Mouse (Mus musculus) neural tube, embryonic 11.5 days (tissue): ENCODE measurements around the gene Accsl. TPM values are rescaled to one million over a fixed set of nuclear protein-coding genes. Genes with fewer than 3 reads are reported as not detected.

ENCODE experiments used
- ATAC-seq: fragments of 200-750 bp; cut with Nextera tagmentation; 2 replicates; pipeline ENCODE4 v1.8.0; 2017; ENCODE audit warnings: moderate number of reproducible peaks, mild to moderate bottlenecking, moderate TSS enrichment, moderate library complexity; ENCODE audit not compliant: insufficient read depth, low FRiP score, low TSS enrichment
- DNase-seq: peaks from one replicate; pipeline ENCODE4 v3.0.0-alpha.2; 2015; ENCODE audit warnings: low spot score
- H3K27ac ChIP-seq: fragments of 300-500 bp; sonication (generic); 2 replicates; pipeline ENCODE4 v1.5.1; 2014; ENCODE audit warnings: low read depth, mild to moderate bottlenecking, low read length
- H3K27me3 ChIP-seq: fragments of 300-500 bp; sonication (generic); 2 replicates; pipeline ENCODE4 v1.6.1; 2014; ENCODE audit warnings: mild to moderate bottlenecking, low read length, mixed read lengths; ENCODE audit not compliant: control insufficient read depth, insufficient read depth
- H3K36me3 ChIP-seq: fragments of 300-500 bp; sonication (generic); 2 replicates; pipeline ENCODE4 v1.6.1; 2014; ENCODE audit warnings: mild to moderate bottlenecking, low read length, moderate library complexity, mixed read lengths; ENCODE audit not compliant: control insufficient read depth, insufficient read depth
- H3K4me1 ChIP-seq: fragments of 300-500 bp; sonication (generic); 2 replicates; pipeline ENCODE4 v1.6.1; 2014; ENCODE audit warnings: low read length, mixed read lengths; ENCODE audit not compliant: control insufficient read depth, insufficient read depth
- H3K4me2 ChIP-seq: fragments of 300-500 bp; sonication (generic); 2 replicates; pipeline ENCODE4 v1.6.1; 2014; ENCODE audit warnings: low read depth, mild to moderate bottlenecking, moderate library complexity
- H3K4me3 ChIP-seq: fragments of 300-500 bp; sonication (generic); 2 replicates; pipeline ENCODE4 v1.5.1; 2014; ENCODE audit warnings: low read depth, low read length
- H3K9ac ChIP-seq: fragments of 300-500 bp; sonication (generic); 2 replicates; pipeline ENCODE4 v1.6.1; 2014; ENCODE audit warnings: mild to moderate bottlenecking, low read length
- H3K9me3 ChIP-seq: fragments of 300-500 bp; sonication (generic); 2 replicates; pipeline ENCODE4 v1.6.1; 2016; ENCODE audit warnings: low read length; ENCODE audit not compliant: control insufficient read depth
- WGBS: fragments of 180-500 bp; shearing (Covaris S2); extraction: QIAGEN DNeasy Blood & Tissue Kit; methylation state at CpG from one replicate; pipeline ENCODE4 v1.1.7; 2014; 5-methylcytosine and 5-hydroxymethylcytosine counted together
- polyA plus RNA-seq: library from polyadenylated mRNA; unstranded; fragments of >200 nt; fragmentation: Nextera tagmentation; extraction: Ambion mirVana; gene quantifications from 2 replicates; pipeline ENCODE4 v1.2.1, GENCODE M21; 2014

Accsl gene
- polyA plus RNA-seq, 1 experiment from 2014 or later: not detected

- Histone ChIP-seq H3K27me3 (no peaks in the 10 kb centered on the region), H3K27ac (no peak overlapping the region), H3K36me3 (no peaks in the 10 kb centered on the region), H3K4me1 (no peaks in the 10 kb centered on the region), H3K4me3 (no peak overlapping the region), H3K9ac (no peak overlapping the region), H3K9me3 (no peaks in the 10 kb centered on the region), H3K4me2 (no peak overlapping the region)
- no peak for ATAC-seq
- no peak for DNase-seq
- WGBS: 94% methylated on average over 9 of the region's 9 CpGs
Measured at GRCm38 (mm10) chr2:93881640-93882367, 12.8 kb upstream of the Accsl start.

- no peak overlapping the region for H3K4me3 ChIP-seq
- DNase-seq: no peak
- no peaks in the 10 kb centered on the region for H3K9me3 ChIP-seq
- no peaks in the 10 kb centered on the region for H3K36me3 ChIP-seq
- 88% methylated on average over 3 of the region's 3 CpGs for WGBS
- no peak for ATAC-seq
- H3K4me1 ChIP-seq: no peaks in the 10 kb centered on the region
- H3K27ac ChIP-seq: no peak overlapping the region
- H3K4me2 ChIP-seq: no peak overlapping the region
- no peaks in the 10 kb centered on the region for H3K27me3 ChIP-seq
- no peak overlapping the region for H3K9ac ChIP-seq
Measured at GRCm38 (mm10) chr2:93880981-93881380, 12.0 kb upstream of the Accsl start.

- no peak overlapping the region for H3K27ac ChIP-seq
- ATAC-seq (no peak), DNase-seq (no peak)
- WGBS: 73% methylated on average over 8 of the region's 8 CpGs
- no peaks in the 10 kb centered on the region for H3K27me3 ChIP-seq
- H3K4me2 ChIP-seq: no peak overlapping the region
- H3K9me3 ChIP-seq: no peaks in the 10 kb centered on the region
- H3K36me3 ChIP-seq: no peaks in the 10 kb centered on the region
- H3K9ac ChIP-seq: no peak overlapping the region
- no peaks in the 10 kb centered on the region for H3K4me1 ChIP-seq
- H3K4me3 ChIP-seq: no peak overlapping the region
Measured at GRCm38 (mm10) chr2:93880450-93880849, 11.5 kb upstream of the Accsl start.

- Histone ChIP-seq H3K4me1 (peaks cover 4% of the 10 kb centered on the region; the same call in 1 of the 2 replicates), H3K36me3 (no peaks in the 10 kb centered on the region), H3K27ac (no peak overlapping the region), H3K9me3 (no peaks in the 10 kb centered on the region), H3K9ac (no peak overlapping the region), H3K27me3 (no peaks in the 10 kb centered on the region), H3K4me2 (no peak overlapping the region), H3K4me3 (no peak overlapping the region)
- no peak for ATAC-seq
- WGBS: 76% methylated on average over 5 of the region's 5 CpGs
- no peak for DNase-seq
Measured at GRCm38 (mm10) chr2:93877005-93877404, 8.0 kb upstream of the Accsl start.

GRCm38 (mm10) chr2:93874606-93875005 lies 5.6 kb upstream of the Accsl start:
- no peak for ATAC-seq
- no peak overlapping the region for H3K4me3 ChIP-seq
- peaks cover 4% of the 10 kb centered on the region; the same call in 1 of the 2 replicates for H3K4me1 ChIP-seq
- H3K36me3 ChIP-seq: no peaks in the 10 kb centered on the region
- no peak overlapping the region for H3K9ac ChIP-seq
- no peak overlapping the region for H3K4me2 ChIP-seq
- no peak overlapping the region for H3K27ac ChIP-seq
- DNase-seq: no peak
- H3K9me3 ChIP-seq: no peaks in the 10 kb centered on the region
- WGBS: 86% methylated on average over 3 of the region's 3 CpGs
- no peaks in the 10 kb centered on the region for H3K27me3 ChIP-seq

GRCm38 (mm10) chr2:93874227-93874514 lies 5.2 kb upstream of the Accsl start:
- Histone ChIP-seq H3K4me3 (no peak overlapping the region), H3K36me3 (no peaks in the 10 kb centered on the region), H3K4me2 (no peak overlapping the region), H3K9me3 (no peaks in the 10 kb centered on the region), H3K27ac (no peak overlapping the region), H3K27me3 (no peaks in the 10 kb centered on the region), H3K4me1 (peaks cover 4% of the 10 kb centered on the region; the same call in 1 of the 2 replicates), H3K9ac (no peak overlapping the region)
- ATAC-seq (no peak), DNase-seq (no peak)
- 25% methylated on average over 2 of the region's 2 CpGs for WGBS

GRCm38 (mm10) chr2:93873449-93874226 lies 4.7 kb upstream of the Accsl start:
- H3K9ac ChIP-seq: no peak overlapping the region
- ATAC-seq: no peak

GRCm38 (mm10) chr2:93872257-93872656 lies 3.3 kb upstream of the Accsl start:
- H3K4me2 ChIP-seq: no peak overlapping the region
- whole genome bisulfite sequencing: 73% methylated on average over 7 of the region's 7 CpGs
- DNase-seq (no peak), ATAC-seq (no peak)
- no peak overlapping the region for H3K9ac ChIP-seq
- no peak overlapping the region for H3K27ac ChIP-seq
- no peaks in the 10 kb centered on the region for H3K36me3 ChIP-seq
- peaks cover 4% of the 10 kb centered on the region; the same call in 1 of the 2 replicates for H3K4me1 ChIP-seq
- no peaks in the 10 kb centered on the region for H3K9me3 ChIP-seq
- no peak overlapping the region for H3K4me3 ChIP-seq
- H3K27me3 ChIP-seq: no peaks in the 10 kb centered on the region

More at GRCm38 (mm10) chr2:93873449-93874226, 4.7 kb upstream of the Accsl start:
- Histone ChIP-seq H3K27me3 (no peaks in the 10 kb centered on the region), H3K4me2 (no peak overlapping the region), H3K4me3 (no peak overlapping the region), H3K4me1 (peaks cover 4% of the 10 kb centered on the region; the same call in 1 of the 2 replicates), H3K9me3 (no peaks in the 10 kb centered on the region), H3K36me3 (no peaks in the 10 kb centered on the region), H3K27ac (0 out of 2 replicates have a peak overlapping the region, but pooled peaks have one; percentile 44)
- DNase-seq: no peak
- 19% methylated on average over 11 of the region's 12 CpGs for WGBS
